Mouse (Mus musculus) midbrain, postnatal 0 days (tissue): ENCODE measurements around the gene Lrrc8e. TPM values are rescaled to one million over a fixed set of nuclear protein-coding genes. Genes with fewer than 3 reads are reported as not detected.

ENCODE experiments used
- ATAC-seq: fragments of 200-750 bp; cut with Nextera tagmentation; 2 replicates; pipeline ENCODE4 v1.8.0; 2017; ENCODE audit warnings: moderate number of reproducible peaks, mild to moderate bottlenecking, moderate TSS enrichment, moderate library complexity; ENCODE audit not compliant: low FRiP score
- DNase-seq: peaks from one replicate; pipeline ENCODE4 v3.0.0-alpha.2; 2015; ENCODE audit warnings: low spot score
- H3K27ac ChIP-seq: fragments of 300-500 bp; sonication (generic); 2 replicates; pipeline ENCODE4 v1.5.1; 2014; ENCODE audit warnings: low read depth, mild to moderate bottlenecking, low read length, mixed read lengths
- H3K27me3 ChIP-seq: fragments of 300-500 bp; sonication (generic); 2 replicates; pipeline ENCODE4 v1.6.1; 2014; ENCODE audit warnings: low read length, control low read depth, mixed read lengths; ENCODE audit not compliant: insufficient read depth
- H3K36me3 ChIP-seq: fragments of 300-500 bp; sonication (generic); 2 replicates; pipeline ENCODE4 v1.6.1; 2014; ENCODE audit warnings: low read length, control low read depth, mixed read lengths; ENCODE audit not compliant: insufficient read depth
- H3K4me1 ChIP-seq: fragments of 300-500 bp; sonication (generic); 2 replicates; pipeline ENCODE4 v1.6.1; 2014; ENCODE audit warnings: mild to moderate bottlenecking, control low read depth, antibody characterized with exemption, low read length, mixed read lengths; ENCODE audit not compliant: insufficient read depth
- H3K4me2 ChIP-seq: fragments of 300-500 bp; sonication (generic); 2 replicates; pipeline ENCODE4 v1.6.1; 2014; ENCODE audit warnings: low read depth, mild to moderate bottlenecking, low read length, mixed read lengths; ENCODE audit not compliant: poor library complexity, severe bottlenecking
- H3K4me3 ChIP-seq: fragments of 300-500 bp; sonication (generic); 2 replicates; pipeline ENCODE4 v1.5.1; 2014; ENCODE audit warnings: low read depth, mild to moderate bottlenecking, low read length, moderate library complexity
- H3K9ac ChIP-seq: fragments of 300-500 bp; sonication (generic); replicated peaks from 2 replicates; pipeline ENCODE4 v1.6.1; 2014; ENCODE audit warnings: mild to moderate bottlenecking, low read length, moderate library complexity, mixed read lengths; ENCODE audit not compliant: poor library complexity, severe bottlenecking
- H3K9me3 ChIP-seq: fragments of 300-500 bp; sonication (generic); 2 replicates; pipeline ENCODE4 v1.6.1; 2016; ENCODE audit warnings: low read length, control low read depth
- CTCF ChIP-seq: IDR thresholded peaks from 2 replicates; pipeline ENCODE4 v1.5.1; 2016; ENCODE audit warnings: antibody characterized with exemption, mild to moderate bottlenecking
- WGBS: fragments of 180-500 bp; shearing (Covaris S2); extraction: QIAGEN DNeasy Blood & Tissue Kit; methylation state at CpG from one replicate; pipeline ENCODE4 v1.1.7; 2014; 5-methylcytosine and 5-hydroxymethylcytosine counted together
- polyA plus RNA-seq: library from polyadenylated mRNA; unstranded; fragments of >200 nt; fragmentation: Nextera tagmentation; extraction: Ambion mirVana; gene quantifications from 2 replicates; pipeline ENCODE4 v1.2.1, GENCODE M21; 2015
- total RNA-seq: library from RNA; depleted of rRNA; stranded (reverse); fragments of >200 nt; gene quantifications from 2 replicates; pipeline ENCODE4 v1.2.3, GENCODE M21; 2014

Lrrc8e gene
- total and polyA plus RNA-seq, 2 experiments from 2014 or later, result 0.12 TPM; not detected in 1

- no peaks in the 10 kb centered on the region for H3K4me1 ChIP-seq
- no peaks in the 10 kb centered on the region for H3K27me3 ChIP-seq
- WGBS, result 4% methylated on average over 18 of the region's 18 CpGs
- H3K9me3 ChIP-seq, result no peaks in the 10 kb centered on the region
- peak; percentile 82 for ATAC-seq
- H3K4me3 ChIP-seq, result no peak overlapping the region
- peak overlapping the region; percentile 67 for H3K27ac ChIP-seq
- peak; percentile 90 for TF ChIP-seq CTCF
- DNase-seq, result peak; percentile 81
- peaks cover 39% of the 10 kb centered on the region for H3K36me3 ChIP-seq
- H3K4me2 ChIP-seq, result no peak overlapping the region
- H3K9ac ChIP-seq, result no peak overlapping the region
Measured at GRCm38 (mm10) chr8:4192807-4193587, 33.6 kb upstream of the Lrrc8e start.

- WGBS, result 54% methylated on average over 7 of the region's 7 CpGs
- H3K9ac ChIP-seq, result no peak overlapping the region
- no peaks in the 10 kb centered on the region for H3K4me1 ChIP-seq
- H3K9me3 ChIP-seq, result no peaks in the 10 kb centered on the region
- no peak for TF ChIP-seq CTCF
- H3K36me3 ChIP-seq, result peaks cover 33% of the 10 kb centered on the region
- ATAC-seq (no peak), DNase-seq (no peak)
- H3K27me3 ChIP-seq, result no peaks in the 10 kb centered on the region
- peak overlapping the region; percentile 67; the same call in 1 of the 2 replicates for H3K27ac ChIP-seq
- no peak overlapping the region for H3K4me3 ChIP-seq
- no peak overlapping the region for H3K4me2 ChIP-seq
Measured at GRCm38 (mm10) chr8:4193588-4193894, 33.1 kb upstream of the Lrrc8e start.

DNA sequence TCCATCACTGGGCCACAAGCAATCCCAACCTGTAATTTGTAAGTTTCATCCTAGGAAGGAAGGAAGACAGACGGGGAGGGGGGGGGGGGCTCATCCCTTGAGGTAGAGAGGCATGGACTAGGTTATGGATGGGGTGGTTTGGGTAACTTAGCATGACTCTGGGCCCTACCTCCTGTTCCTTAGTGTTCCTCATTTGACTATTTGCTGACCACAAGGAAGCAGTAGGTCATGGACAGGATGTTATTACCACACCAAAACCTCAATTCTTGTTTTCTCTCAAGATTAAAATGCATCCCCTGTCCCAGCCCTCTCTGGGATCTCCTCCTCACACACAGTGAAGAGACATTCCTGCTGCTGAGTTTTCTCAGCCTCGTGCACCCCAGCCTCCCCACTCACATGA is 25.3 kb upstream of the Lrrc8e start:
- H3K9me3 ChIP-seq, result no peaks in the 10 kb centered on the region
- 67% methylated on average over 2 of the region's 2 CpGs for WGBS
- no peaks in the 10 kb centered on the region for H3K4me1 ChIP-seq
- DNase-seq, result no peak
- H3K36me3 ChIP-seq, result peaks cover 66% of the 10 kb centered on the region
- no peak overlapping the region for H3K27ac ChIP-seq
- TF ChIP-seq CTCF, result no peak
- no peak for ATAC-seq
- H3K4me2 ChIP-seq, result no peak overlapping the region
- H3K4me3 ChIP-seq, result no peak overlapping the region
- no peak overlapping the region for H3K9ac ChIP-seq
- H3K27me3 ChIP-seq, result no peaks in the 10 kb centered on the region

GRCm38 (mm10) chr8:4205246-4206123 is 21.1 kb upstream of the Lrrc8e start:
- ATAC-seq (no peak), DNase-seq (no peak)
- Histone ChIP-seq H3K27ac (no peak overlapping the region), H3K9me3 (no peaks in the 10 kb centered on the region), H3K4me2 (no peak overlapping the region), H3K36me3 (peaks cover 63% of the 10 kb centered on the region), H3K9ac (0 out of 2 replicates have a peak overlapping the region, but pooled peaks have one; percentile 0), H3K4me3 (no peak overlapping the region), H3K27me3 (no peaks in the 10 kb centered on the region), H3K4me1 (no peaks in the 10 kb centered on the region)
- 29% methylated on average over 38 of the region's 38 CpGs for WGBS
- TF ChIP-seq CTCF, result peak; percentile 29; the same call in 1 of the 2 replicates

GRCm38 (mm10) chr8:4206182-4207015 is 20.2 kb upstream of the Lrrc8e start:
- Histone ChIP-seq H3K9me3 (no peaks in the 10 kb centered on the region), H3K36me3 (peaks cover 55% of the 10 kb centered on the region), H3K27me3 (no peaks in the 10 kb centered on the region), H3K4me1 (no peaks in the 10 kb centered on the region), H3K27ac (no peak overlapping the region), H3K4me3 (no peak overlapping the region), H3K9ac (0 out of 2 replicates have a peak overlapping the region, but pooled peaks have one; percentile 0), H3K4me2 (no peak overlapping the region)
- 22% methylated on average over 44 of the region's 44 CpGs for WGBS
- peak; percentile 4; the same call in 1 of the 2 replicates for ATAC-seq
- no peak for TF ChIP-seq CTCF
- no peak for DNase-seq
